ENCODE assay signal across 8 mouse cellular contexts in genomic region chr9:107634406-107635278, GRCm38 (mm10). TPM values are rescaled to one million over a fixed set of nuclear protein-coding genes. Genes with fewer than 3 reads are reported as not detected.
DNase-seq lines count a peak whose midpoint lies in the region; ATAC-seq lines count a peak whose summit lies in the region.

No protein-coding gene starts in this region.

- no peak for ATAC-seq in forebrain, embryonic 12.5 days (ENCODE audit: low FRiP score)
- peak; percentile 4; the same call in 1 of the 2 replicates for ATAC-seq in liver, embryonic 12.5 days

- no peak for DNase-seq in heart, embryonic 10.5 days (ENCODE audit: low spot score)
- DNase-seq in heart, adult 8-10 months (ENCODE audit: low spot score), result no peak
- DNase-seq in CD4-positive helper T cell, adult 2 months (ENCODE audit: low read depth, low spot score), result peak; percentile 28
- DNase-seq in Muller cell, postnatal 12 days (ENCODE audit: inconsistent ontology term), result no peak
- no peak for DNase-seq in urinary bladder, adult 18-20 months (ENCODE audit: low spot score in 2 of 2)
- DNase-seq in cerebellum, postnatal 4 days (ENCODE audit: low spot score in 2 of 2), result no peak

- no peaks in the 10 kb centered on the region for H3K9me3 ChIP-seq in heart, embryonic 10.5 days
- H3K9me3 ChIP-seq in forebrain, embryonic 12.5 days, result no peaks in the 10 kb centered on the region
- H3K9me3 ChIP-seq in liver, embryonic 12.5 days (replicated peaks), result no peaks in the 10 kb centered on the region

- peaks cover 74% of the 10 kb centered on the region for H3K4me1 ChIP-seq in heart, embryonic 10.5 days
- peaks cover 77% of the 10 kb centered on the region for H3K4me1 ChIP-seq in forebrain, embryonic 12.5 days
- peaks cover 71% of the 10 kb centered on the region for H3K4me1 ChIP-seq in liver, embryonic 12.5 days

- under 1% methylated on average over 35 of the region's 35 CpGs for WGBS in heart, embryonic 10.5 days
- WGBS in forebrain, embryonic 12.5 days, result under 1% methylated on average over 35 of the region's 35 CpGs
- under 1% methylated on average over 35 of the region's 35 CpGs for WGBS in liver, embryonic 12.5 days (ENCODE audit: insufficient replicate concordance)

- H3K4me2 ChIP-seq in forebrain, embryonic 12.5 days, result peak overlapping the region; percentile 99
- H3K4me2 ChIP-seq in liver, embryonic 12.5 days, result peak overlapping the region; percentile 97

- H3K4me3 ChIP-seq in heart, embryonic 10.5 days, result peak overlapping the region; percentile 84
- H3K4me3 ChIP-seq in forebrain, embryonic 12.5 days (replicated peaks), result peak overlapping the region; percentile 94
- peak overlapping the region; percentile 85 for H3K4me3 ChIP-seq in liver, embryonic 12.5 days

- H3K27me3 ChIP-seq in heart, embryonic 10.5 days (ENCODE audit: insufficient read depth, poor library complexity, severe bottlenecking), result no peaks in the 10 kb centered on the region
- no peaks in the 10 kb centered on the region for H3K27me3 ChIP-seq in forebrain, embryonic 12.5 days
- H3K27me3 ChIP-seq in liver, embryonic 12.5 days (replicated peaks), result no peaks in the 10 kb centered on the region

- H3K36me3 ChIP-seq in heart, embryonic 10.5 days, result peaks cover 9% of the 10 kb centered on the region; the same call in 1 of the 2 replicates
- H3K36me3 ChIP-seq in forebrain, embryonic 12.5 days (replicated peaks), result no peaks in the 10 kb centered on the region; the same call in 1 of the 2 replicates
- peaks cover 18% of the 10 kb centered on the region for H3K36me3 ChIP-seq in liver, embryonic 12.5 days

- H3K27ac ChIP-seq in heart, embryonic 10.5 days, result peak overlapping the region; percentile 94
- peak overlapping the region; percentile 100 for H3K27ac ChIP-seq in forebrain, embryonic 12.5 days
- peak overlapping the region; percentile 91 for H3K27ac ChIP-seq in liver, embryonic 12.5 days

- peak overlapping the region; percentile 94 for H3K9ac ChIP-seq in forebrain, embryonic 12.5 days
- H3K9ac ChIP-seq in liver, embryonic 12.5 days, result peak overlapping the region; percentile 93

RNA-seq across cellular contexts. Expression of gene Gnai2, which starts 0.5 kb away (rescaled TPM):
- 359 and 404 TPM in 2 replicates for polyA plus RNA-seq in heart, embryonic 10.5 days (2016; fragmentation: Nextera tagmentation; extraction: Ambion mirVana)
- 100 to 1,000 TPM; 227 to 299 (median 259) TPM for total RNA-seq in heart, adult 8-10 months (2022)
- 570 and 587 TPM in 2 replicates for polyA plus RNA-seq in forebrain, embryonic 12.5 days (2016; fragmentation: Nextera tagmentation; extraction: Ambion mirVana)
- 206 and 210 TPM in 2 replicates for polyA plus RNA-seq in liver, embryonic 12.5 days (2016; fragmentation: Nextera tagmentation; extraction: Ambion mirVana)

RNA-seq across cellular contexts. Expression of gene Sema3b, which starts 25.6 kb away (rescaled TPM):
- polyA plus RNA-seq in heart, embryonic 10.5 days (2016; fragmentation: Nextera tagmentation; extraction: Ambion mirVana), result 4.9 and 8.2 TPM in 2 replicates
- 10 to 100 TPM; 21.1 to 33.0 (median 24.2) TPM for total RNA-seq in heart, adult 8-10 months (2022)
- polyA plus RNA-seq in forebrain, embryonic 12.5 days (2016; fragmentation: Nextera tagmentation; extraction: Ambion mirVana), result 1.7 and 2.6 TPM in 2 replicates
- 0.35 and 0.52 TPM in 2 replicates for polyA plus RNA-seq in liver, embryonic 12.5 days (2016; fragmentation: Nextera tagmentation; extraction: Ambion mirVana)

RNA-seq across cellular contexts. Expression of gene Slc38a3, which starts 34.7 kb away (rescaled TPM):
- 4.2 and 4.5 TPM in 2 replicates for polyA plus RNA-seq in heart, embryonic 10.5 days (2016; fragmentation: Nextera tagmentation; extraction: Ambion mirVana)
- 10 to 100 TPM; 62.8 to 91.0 (median 81.6) TPM for total RNA-seq in heart, adult 8-10 months (2022)
- polyA plus RNA-seq in forebrain, embryonic 12.5 days (2016; fragmentation: Nextera tagmentation; extraction: Ambion mirVana), result 8.5 and 10.6 TPM in 2 replicates
- 2.8 and 3.3 TPM in 2 replicates for polyA plus RNA-seq in liver, embryonic 12.5 days (2016; fragmentation: Nextera tagmentation; extraction: Ambion mirVana)

RNA-seq across cellular contexts. Expression of gene Gnat1, which starts 44.9 kb away (rescaled TPM):
- 1.2 and 3.2 TPM in 2 replicates for polyA plus RNA-seq in heart, embryonic 10.5 days (2016; fragmentation: Nextera tagmentation; extraction: Ambion mirVana)
- not detected for total RNA-seq in heart, adult 8-10 months (2022)
- polyA plus RNA-seq in forebrain, embryonic 12.5 days (2016; fragmentation: Nextera tagmentation; extraction: Ambion mirVana), result 1.7 and 2.1 TPM in 2 replicates
- 1.9 and 2.4 TPM in 2 replicates for polyA plus RNA-seq in liver, embryonic 12.5 days (2016; fragmentation: Nextera tagmentation; extraction: Ambion mirVana)

RNA-seq across cellular contexts. Expression of gene Ifrd2, which starts 47.2 kb away (rescaled TPM):
- 58.0 and 62.8 TPM in 2 replicates for polyA plus RNA-seq in heart, embryonic 10.5 days (2016; fragmentation: Nextera tagmentation; extraction: Ambion mirVana)
- 10 to 100 TPM; 43.7 to 58.2 (median 47.5) TPM for total RNA-seq in heart, adult 8-10 months (2022)
- 22.1 and 26.3 TPM in 2 replicates for polyA plus RNA-seq in forebrain, embryonic 12.5 days (2016; fragmentation: Nextera tagmentation; extraction: Ambion mirVana)
- polyA plus RNA-seq in liver, embryonic 12.5 days (2016; fragmentation: Nextera tagmentation; extraction: Ambion mirVana), result 171 TPM in 2 replicates
